Mouse (Mus musculus) liver, adult 2 months (tissue): ENCODE data around the gene Myadm.

Source experiments
- CTCF ChIP-seq: fragments of 200-500 bp; IDR thresholded peaks from 2 replicates; pipeline ENCODE4 v1.5.1; 2011; ENCODE audit warnings: low read depth, low read length, control low read depth
- POLR2A ChIP-seq: fragments of 200-500 bp; IDR thresholded peaks from 2 replicates; pipeline ENCODE4 v1.6.1; 2011; ENCODE audit warnings: low read length, control low read depth; ENCODE audit not compliant: insufficient read depth; ENCODE audit errors: extremely low read depth

GRCm38 (mm10) chr7:3288976-3289970 is at the start of gene Myadm, which contains the start of gene Prkcg:
- TF ChIP-seq POLR2A = peak; percentile 35; the same call in 1 of the 2 replicates
- no peak for TF ChIP-seq CTCF
